Mouse (Mus musculus): ENCODE data around the gene Tmem258.

DNA sequence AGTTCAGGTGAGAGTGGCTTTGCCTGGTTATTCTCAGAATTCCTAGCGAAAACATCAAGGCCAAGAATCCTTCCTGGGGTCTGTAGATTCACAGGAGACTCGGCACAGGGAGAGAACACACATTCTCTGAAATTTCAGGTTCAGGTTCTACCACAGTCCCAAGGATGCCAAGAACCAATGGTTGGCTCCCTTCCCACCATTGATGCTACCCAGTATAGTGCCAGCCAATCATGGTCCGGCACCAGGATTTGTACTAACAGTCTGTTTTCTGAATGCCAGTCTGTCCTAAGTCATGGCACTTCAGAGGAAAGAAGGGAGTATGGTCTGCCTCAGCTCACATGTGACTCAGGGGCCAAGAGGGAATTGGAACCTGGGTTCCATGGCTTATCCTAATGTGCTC lies 17.9 kb upstream of the Tmem258 start:
- TF ChIP-seq CTCF (conservative IDR thresholded peaks at IDR 0.05; ENCODE audit: insufficient read depth, insufficient read length, low read depth, low read length), result no peak
- no peak for TF ChIP-seq POLR2A (IDR thresholded peaks at IDR 0.05; ENCODE audit: low read depth, low read length)
